Mouse (Mus musculus) hindbrain, embryonic 14.5 days (tissue): ENCODE measurements around the gene Epha1. TPM values are rescaled to one million over a fixed set of nuclear protein-coding genes. Genes with fewer than 3 reads are reported as not detected.

Experiments used
- ATAC-seq: fragments of 200-750 bp; cut with Nextera tagmentation; 2 replicates; pipeline ENCODE4 v1.8.0; 2017; ENCODE audit warnings: moderate number of reproducible peaks, mild to moderate bottlenecking, moderate TSS enrichment, moderate library complexity; ENCODE audit not compliant: low FRiP score
- DNase-seq: peaks from one replicate; pipeline ENCODE4 v3.0.0-alpha.2; 2015; ENCODE audit warnings: low spot score
- H3K27ac ChIP-seq: fragments of 300-500 bp; sonication (generic); 2 replicates; pipeline ENCODE4 v1.5.1; 2014; ENCODE audit warnings: mild to moderate bottlenecking, moderate library complexity
- H3K27me3 ChIP-seq: fragments of 300-500 bp; sonication (generic); 2 replicates; pipeline ENCODE4 v1.6.1; 2014; ENCODE audit warnings: mild to moderate bottlenecking, low read length, mixed read lengths; ENCODE audit not compliant: control insufficient read depth, insufficient read depth
- H3K36me3 ChIP-seq: fragments of 300-500 bp; sonication (generic); replicated peaks from 2 replicates; pipeline ENCODE4 v1.6.1; 2014; ENCODE audit not compliant: control insufficient read depth, insufficient read depth
- H3K4me1 ChIP-seq: fragments of 300-500 bp; sonication (generic); replicated peaks from 2 replicates; pipeline ENCODE4 v1.6.1; 2014; ENCODE audit warnings: antibody characterized with exemption, low read length, mixed read lengths; ENCODE audit not compliant: control insufficient read depth, insufficient read depth
- H3K4me2 ChIP-seq: fragments of 300-500 bp; sonication (generic); replicated peaks from 2 replicates; pipeline ENCODE4 v1.6.1; 2014; ENCODE audit warnings: mild to moderate bottlenecking, moderate library complexity
- H3K4me3 ChIP-seq: fragments of 300-500 bp; sonication (generic); replicated peaks from 2 replicates; pipeline ENCODE4 v1.5.1; 2014; ENCODE audit warnings: mild to moderate bottlenecking, low read length
- H3K9ac ChIP-seq: fragments of 300-500 bp; sonication (generic); 2 replicates; pipeline ENCODE4 v1.6.1; 2014
- H3K9me3 ChIP-seq: fragments of 300-500 bp; sonication (generic); 2 replicates; pipeline ENCODE4 v1.6.1; 2016; ENCODE audit warnings: low read length; ENCODE audit not compliant: control insufficient read depth
- WGBS: fragments of 180-500 bp; shearing (Covaris S2); extraction: QIAGEN DNeasy Blood & Tissue Kit; methylation state at CpG from one replicate; pipeline ENCODE4 v1.1.7; 2014; 5-methylcytosine and 5-hydroxymethylcytosine counted together
- polyA plus RNA-seq: library from polyadenylated mRNA; unstranded; fragments of >200 nt; fragmentation: Nextera tagmentation; extraction: Ambion mirVana; gene quantifications from 2 replicates; pipeline ENCODE4 v1.2.1, GENCODE M21; 2014

Epha1 gene
- polyA plus RNA-seq, 1 experiment from 2014 or later = 0.24 TPM

DNA sequence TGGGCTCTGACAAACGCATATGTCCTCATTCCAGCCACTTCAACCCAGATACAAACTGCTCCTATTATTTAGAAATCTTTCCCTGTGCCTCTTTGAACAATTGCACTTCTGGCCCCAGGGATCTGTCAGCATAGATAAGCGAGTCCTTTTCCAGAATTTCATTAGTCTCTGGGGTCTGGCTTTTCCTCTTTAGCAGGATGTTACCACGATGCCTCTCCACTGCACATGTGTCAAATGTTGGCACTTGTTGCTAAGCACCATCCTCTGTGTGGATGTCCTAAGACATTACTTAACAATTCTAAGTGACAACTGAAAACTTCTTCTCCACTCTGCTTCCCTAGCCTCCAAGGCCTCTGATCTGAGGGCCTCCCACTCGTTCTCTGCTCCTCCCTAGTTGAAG, 2.9 kb upstream of the Epha1 start:
- no peak overlapping the region for H3K27ac ChIP-seq
- H3K36me3 ChIP-seq = no peaks in the 10 kb centered on the region
- no peak for ATAC-seq
- no peaks in the 10 kb centered on the region for H3K9me3 ChIP-seq
- H3K9ac ChIP-seq = no peak overlapping the region
- H3K4me3 ChIP-seq = no peak overlapping the region
- 47% methylated on average over 4 of the region's 4 CpGs for WGBS
- H3K27me3 ChIP-seq = peaks cover 5% of the 10 kb centered on the region; the same call in 1 of the 2 replicates
- no peak for DNase-seq
- peaks cover 8% of the 10 kb centered on the region for H3K4me1 ChIP-seq
- no peak overlapping the region for H3K4me2 ChIP-seq

DNA sequence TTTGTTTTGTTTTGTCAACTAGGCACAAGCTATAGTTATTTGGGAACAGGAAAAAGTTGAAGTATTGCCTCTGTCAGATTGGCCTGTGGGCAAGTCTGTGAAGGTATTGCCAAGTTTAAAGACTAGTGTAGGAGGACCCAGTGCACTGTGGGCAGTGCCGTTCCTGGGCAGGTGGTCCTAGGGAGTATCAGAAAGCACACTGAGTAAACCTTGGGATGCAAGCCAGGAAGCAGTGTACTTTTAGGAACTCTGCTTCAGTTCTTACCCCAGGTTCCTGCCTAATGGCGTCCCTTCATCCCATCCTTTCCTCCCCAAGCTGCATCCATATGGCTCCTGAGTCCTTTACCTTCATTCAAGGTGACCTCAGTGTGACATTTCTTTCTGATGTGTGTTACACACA, 2.1 kb upstream of the Epha1 start:
- Histone ChIP-seq H3K27me3 (peaks cover 5% of the 10 kb centered on the region; the same call in 1 of the 2 replicates), H3K9ac (no peak overlapping the region), H3K4me2 (no peak overlapping the region), H3K36me3 (no peaks in the 10 kb centered on the region), H3K4me1 (peaks cover 8% of the 10 kb centered on the region), H3K27ac (no peak overlapping the region), H3K4me3 (no peak overlapping the region), H3K9me3 (no peaks in the 10 kb centered on the region)
- DNase-seq (no peak), ATAC-seq (no peak)
- 93% methylated on average over 2 of the region's 2 CpGs for WGBS

GRCm38 (mm10) chr6:42374701-42375100, 1.6 kb upstream of the Epha1 start:
- ATAC-seq (no peak), DNase-seq (no peak)
- Histone ChIP-seq H3K4me1 (peaks cover 8% of the 10 kb centered on the region), H3K9me3 (no peaks in the 10 kb centered on the region), H3K9ac (no peak overlapping the region), H3K4me3 (no peak overlapping the region), H3K27ac (no peak overlapping the region), H3K27me3 (peaks cover 5% of the 10 kb centered on the region; the same call in 1 of the 2 replicates), H3K4me2 (no peak overlapping the region), H3K36me3 (no peaks in the 10 kb centered on the region)
- 81% methylated on average over 4 of the region's 4 CpGs for WGBS

DNA sequence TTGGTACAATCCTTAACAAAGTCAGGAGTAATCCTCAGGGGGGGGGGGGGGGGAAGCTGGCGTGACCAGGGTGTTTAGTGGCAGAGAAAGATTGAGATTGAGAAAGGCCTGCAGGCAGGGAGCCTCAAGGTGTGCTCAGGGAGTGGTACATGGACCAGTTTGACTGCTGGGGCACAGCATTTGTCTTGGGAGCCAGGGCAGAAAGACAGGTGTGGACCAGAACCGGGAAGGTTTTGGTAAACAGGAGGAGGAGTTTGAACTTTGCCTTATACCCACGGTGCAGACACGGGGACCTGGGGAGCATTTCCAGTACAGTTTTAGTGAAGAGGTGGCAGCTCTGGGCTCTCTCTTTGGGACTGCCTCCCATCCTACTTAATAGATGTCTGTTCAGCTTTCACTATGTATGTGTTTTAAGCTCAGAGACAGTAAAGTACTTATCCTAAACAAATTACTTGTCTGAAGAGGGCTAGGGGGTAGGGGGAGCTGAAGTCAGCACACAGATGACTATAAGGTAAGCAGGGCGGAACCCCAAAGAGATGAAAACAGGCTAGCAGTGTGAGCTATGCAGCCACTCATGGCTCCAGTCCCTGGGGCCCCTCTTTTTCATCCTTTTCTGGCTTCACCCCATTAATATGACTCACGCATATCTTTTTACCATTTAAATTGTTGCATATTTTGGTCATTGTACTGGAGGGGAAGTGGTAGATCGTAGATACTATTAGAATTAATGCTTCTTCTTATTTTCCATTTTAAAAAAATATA, 782 bp upstream of the Epha1 start:
- WGBS = 39% methylated on average over 7 of the region's 7 CpGs
- Histone ChIP-seq H3K4me1 (peaks cover 8% of the 10 kb centered on the region), H3K9me3 (no peaks in the 10 kb centered on the region), H3K4me3 (peak overlapping the region; percentile 42), H3K27ac (no peak overlapping the region), H3K36me3 (no peaks in the 10 kb centered on the region), H3K27me3 (peaks cover 5% of the 10 kb centered on the region; the same call in 1 of the 2 replicates), H3K4me2 (peak overlapping the region; percentile 93), H3K9ac (peak overlapping the region; percentile 44; the same call in 1 of the 2 replicates)
- DNase-seq = no peak
- ATAC-seq = no peak

DNA sequence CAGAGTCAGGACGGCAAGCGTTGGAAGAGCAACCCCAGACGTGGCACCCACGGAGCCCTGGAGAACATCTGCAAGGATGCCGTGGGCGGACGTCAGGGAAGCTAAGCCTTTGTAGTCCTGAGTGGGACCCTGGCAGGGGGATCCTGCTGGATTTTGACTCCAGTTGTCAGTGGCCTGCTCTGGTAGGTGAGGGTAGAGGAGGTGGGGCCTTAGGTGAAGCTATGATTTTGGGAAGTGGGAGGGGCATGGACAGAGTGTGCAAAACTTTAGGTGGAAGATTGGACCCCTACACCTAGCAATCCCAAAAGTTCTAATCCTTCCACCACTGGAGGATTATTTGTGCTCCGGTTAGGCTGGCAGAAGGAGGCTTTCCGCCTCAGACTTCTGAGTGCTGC, 650 bp downstream of the Epha1 start:
- H3K9me3 ChIP-seq = no peaks in the 10 kb centered on the region
- 23% methylated on average over 9 of the region's 9 CpGs for WGBS
- H3K27ac ChIP-seq = no peak overlapping the region
- ATAC-seq = no peak
- no peak overlapping the region for H3K9ac ChIP-seq
- peaks cover 5% of the 10 kb centered on the region; the same call in 1 of the 2 replicates for H3K27me3 ChIP-seq
- H3K4me3 ChIP-seq = 0 out of 2 replicates have a peak overlapping the region, but pooled peaks have one; percentile 42
- no peak for DNase-seq
- no peaks in the 10 kb centered on the region for H3K36me3 ChIP-seq
- peak overlapping the region; percentile 93 for H3K4me2 ChIP-seq
- H3K4me1 ChIP-seq = peaks cover 8% of the 10 kb centered on the region

GRCm38 (mm10) chr6:42372001-42372400, 1.1 kb downstream of the Epha1 start:
- Histone ChIP-seq H3K4me3 (no peak overlapping the region), H3K27ac (no peak overlapping the region), H3K4me2 (no peak overlapping the region), H3K9me3 (no peaks in the 10 kb centered on the region), H3K4me1 (peaks cover 8% of the 10 kb centered on the region), H3K27me3 (peaks cover 5% of the 10 kb centered on the region; the same call in 1 of the 2 replicates), H3K9ac (no peak overlapping the region), H3K36me3 (no peaks in the 10 kb centered on the region)
- DNase-seq (no peak), ATAC-seq (no peak)
- WGBS = 13% methylated on average over 3 of the region's 3 CpGs

DNA sequence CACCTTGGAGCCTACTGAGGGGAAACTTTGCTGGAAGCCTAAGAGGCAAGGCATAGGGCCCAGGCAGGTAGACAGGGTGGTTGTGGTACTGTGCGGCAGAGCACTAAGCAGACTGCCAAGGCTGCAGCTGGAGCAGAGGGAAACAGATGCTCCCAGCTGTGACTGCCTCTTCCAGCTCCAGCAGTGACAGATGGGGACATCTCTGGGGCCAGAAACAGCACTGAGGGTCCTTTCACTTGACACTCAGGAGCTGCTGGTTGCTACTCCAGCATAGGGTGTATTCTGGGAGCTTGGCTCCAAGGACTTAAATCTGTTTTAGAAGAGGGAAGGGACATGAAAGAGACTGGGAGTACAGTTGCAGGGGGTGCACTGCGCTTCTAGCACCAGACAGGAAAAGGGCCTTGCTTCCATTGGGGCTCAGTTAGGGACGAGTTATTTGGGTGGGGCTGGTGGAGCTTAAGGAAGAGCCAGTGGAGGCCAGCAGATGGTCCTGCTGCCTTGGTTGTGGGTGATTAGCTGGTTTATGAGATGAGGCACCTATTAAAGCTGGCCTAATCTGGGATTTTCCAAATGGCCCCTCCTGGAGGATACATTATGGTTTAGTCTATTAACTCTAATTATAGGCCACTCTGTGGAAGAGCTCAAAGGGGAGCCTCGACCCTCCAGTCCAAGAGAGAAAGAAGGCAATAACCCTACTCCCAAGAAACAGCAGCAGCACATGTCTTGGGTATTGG, 2.3 kb downstream of the Epha1 start:
- no peak for ATAC-seq
- 47% methylated on average over 4 of the region's 4 CpGs for WGBS
- Histone ChIP-seq H3K9ac (no peak overlapping the region), H3K9me3 (no peaks in the 10 kb centered on the region), H3K4me3 (no peak overlapping the region), H3K4me1 (peaks cover 8% of the 10 kb centered on the region), H3K36me3 (no peaks in the 10 kb centered on the region), H3K27ac (no peak overlapping the region), H3K27me3 (peaks cover 5% of the 10 kb centered on the region; the same call in 1 of the 2 replicates), H3K4me2 (no peak overlapping the region)
- no peak for DNase-seq

GRCm38 (mm10) chr6:42369870-42370269, 3.2 kb downstream of the Epha1 start:
- peaks cover 5% of the 10 kb centered on the region; the same call in 1 of the 2 replicates for H3K27me3 ChIP-seq
- peaks cover 8% of the 10 kb centered on the region for H3K4me1 ChIP-seq
- H3K4me2 ChIP-seq = no peak overlapping the region
- H3K9ac ChIP-seq = no peak overlapping the region
- no peaks in the 10 kb centered on the region for H3K9me3 ChIP-seq
- DNase-seq = no peak
- H3K27ac ChIP-seq = no peak overlapping the region
- ATAC-seq = no peak
- WGBS = 3% methylated on average over 3 of the region's 3 CpGs
- no peaks in the 10 kb centered on the region for H3K36me3 ChIP-seq
- no peak overlapping the region for H3K4me3 ChIP-seq

DNA sequence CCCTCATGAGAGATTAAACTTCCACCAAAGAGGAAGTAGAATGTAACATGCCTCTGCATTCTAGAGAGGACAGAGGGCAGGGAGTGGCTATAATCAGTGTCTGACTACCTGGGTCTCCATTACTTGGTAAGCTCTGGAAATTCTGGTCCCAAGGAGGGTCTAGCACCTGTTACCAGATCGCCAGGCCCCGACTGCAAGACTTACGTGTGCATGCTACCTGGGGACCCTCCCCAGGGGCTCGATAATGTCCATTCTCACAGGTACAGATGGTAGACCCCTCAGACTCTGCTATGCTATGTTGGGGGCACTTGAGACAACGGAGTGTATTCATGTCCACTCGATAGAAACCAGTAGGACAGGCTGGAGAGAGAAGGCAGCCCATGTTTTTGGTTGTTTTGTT, 7.9 kb downstream of the Epha1 start:
- DNase-seq = no peak
- H3K27me3 ChIP-seq = no peaks in the 10 kb centered on the region
- 94% methylated on average over 6 of the region's 6 CpGs for WGBS
- H3K4me3 ChIP-seq = no peak overlapping the region
- no peak overlapping the region for H3K27ac ChIP-seq
- no peak overlapping the region for H3K9ac ChIP-seq
- H3K4me1 ChIP-seq = no peaks in the 10 kb centered on the region
- peaks cover 3% of the 10 kb centered on the region; the same call in 1 of the 2 replicates for H3K36me3 ChIP-seq
- no peak for ATAC-seq
- no peaks in the 10 kb centered on the region for H3K9me3 ChIP-seq
- no peak overlapping the region for H3K4me2 ChIP-seq
